ENCODE assay signal across 8 mouse cellular contexts in genomic region chr5:105399631-105400423, GRCm38 (mm10). TPM values are rescaled to one million over a fixed set of nuclear protein-coding genes. Genes with fewer than 3 reads are reported as not detected.
DNase-seq lines count a peak whose midpoint lies in the region; ATAC-seq and TF ChIP-seq lines count a peak whose summit lies in the region.

No protein-coding gene starts in this region.

- no peak for TF ChIP-seq POLR2A in embryonic fibroblast, embryonic 13.5 days (IDR thresholded peaks at IDR 0.05; ENCODE audit: low read depth, low read length)
- TF ChIP-seq POLR2A in limb, embryonic 14.5 days (IDR thresholded peaks at IDR 0.05; ENCODE audit: borderline replicate concordance, extremely low read depth, insufficient read depth, insufficient read length) = no peak

- H3K27ac ChIP-seq in embryonic fibroblast, embryonic 13.5 days (ENCODE audit: insufficient read depth, low read length) = no peak overlapping the region
- no peak overlapping the region for H3K27ac ChIP-seq in heart, embryonic 11.5 days (ENCODE audit: low read depth, low read length)
- no peak overlapping the region for H3K27ac ChIP-seq in kidney, embryonic 14.5 days (ENCODE audit: low read depth, low read length)
- H3K27ac ChIP-seq in limb, embryonic 14.5 days (replicated peaks; ENCODE audit: low read depth, low read length) = peak overlapping the region; percentile 33; the same call in 1 of the 2 replicates
- H3K27ac ChIP-seq in midbrain, embryonic 15.5 days = peak overlapping the region; percentile 10; the same call in 1 of the 2 replicates
- 0 out of 2 replicates have a peak overlapping the region, but pooled peaks have one; percentile 13 for H3K27ac ChIP-seq in stomach, embryonic 15.5 days

- 0 out of 2 replicates have a peak overlapping the region, but pooled peaks have one; percentile 4 for H3K4me2 ChIP-seq in heart, embryonic 11.5 days
- peak overlapping the region; percentile 41 for H3K4me2 ChIP-seq in kidney, embryonic 14.5 days (replicated peaks; ENCODE audit: low read depth, low read length)
- peak overlapping the region; percentile 47 for H3K4me2 ChIP-seq in limb, embryonic 14.5 days (replicated peaks; ENCODE audit: low read depth, low read length, severe bottlenecking)
- peak overlapping the region; percentile 45 for H3K4me2 ChIP-seq in midbrain, embryonic 15.5 days
- peak overlapping the region; percentile 43 for H3K4me2 ChIP-seq in stomach, embryonic 15.5 days

- no peaks in the 10 kb centered on the region for H3K9me3 ChIP-seq in heart, embryonic 11.5 days (replicated peaks; ENCODE audit: control insufficient read depth, low read length)
- no peaks in the 10 kb centered on the region for H3K9me3 ChIP-seq in kidney, embryonic 14.5 days (ENCODE audit: control insufficient read depth, low read length)
- H3K9me3 ChIP-seq in limb, embryonic 14.5 days (ENCODE audit: control insufficient read depth, low read length) = no peaks in the 10 kb centered on the region
- H3K9me3 ChIP-seq in midbrain, embryonic 15.5 days = no peaks in the 10 kb centered on the region
- H3K9me3 ChIP-seq in stomach, embryonic 15.5 days = no peaks in the 10 kb centered on the region

- peak; percentile 79 to 82 for DNase-seq in B cell, adult 2 months
- DNase-seq in adrenal gland, postnatal 10 days = peak; percentile 78
- DNase-seq in limb, embryonic 14.5 days (ENCODE audit: low spot score) = peak; percentile 73

- no peak overlapping the region for H3K9ac ChIP-seq in heart, embryonic 11.5 days (ENCODE audit: low read depth, low read length)
- H3K9ac ChIP-seq in kidney, embryonic 14.5 days (ENCODE audit: low read depth, low read length) = no peak overlapping the region
- peak overlapping the region; percentile 34; the same call in 1 of the 2 replicates for H3K9ac ChIP-seq in limb, embryonic 14.5 days (ENCODE audit: low read depth, low read length, severe bottlenecking)
- peak overlapping the region; percentile 21; the same call in 1 of the 2 replicates for H3K9ac ChIP-seq in midbrain, embryonic 15.5 days
- H3K9ac ChIP-seq in stomach, embryonic 15.5 days = no peak overlapping the region

- H3K4me3 ChIP-seq in embryonic fibroblast, embryonic 13.5 days (ENCODE audit: insufficient read depth, low read length) = peak overlapping the region; percentile 23
- H3K4me3 ChIP-seq in heart, embryonic 11.5 days (ENCODE audit: low read depth, low read length) = no peak overlapping the region
- peak overlapping the region; percentile 26; the same call in 1 of the 2 replicates for H3K4me3 ChIP-seq in kidney, embryonic 14.5 days (ENCODE audit: low read length)
- peak overlapping the region; percentile 25 for H3K4me3 ChIP-seq in limb, embryonic 14.5 days (replicated peaks; ENCODE audit: low read length)
- H3K4me3 ChIP-seq in midbrain, embryonic 15.5 days = peak overlapping the region; percentile 26
- H3K4me3 ChIP-seq in stomach, embryonic 15.5 days (replicated peaks) = no peak overlapping the region; the same call in 1 of the 2 replicates

- H3K27me3 ChIP-seq in heart, embryonic 11.5 days (ENCODE audit: control insufficient read depth, insufficient read depth, low read length) = no peaks in the 10 kb centered on the region
- H3K27me3 ChIP-seq in kidney, embryonic 14.5 days (ENCODE audit: control insufficient read depth, insufficient read depth, low read length) = no peaks in the 10 kb centered on the region
- H3K27me3 ChIP-seq in limb, embryonic 14.5 days (ENCODE audit: control insufficient read depth, insufficient read depth, low read length) = no peaks in the 10 kb centered on the region
- H3K27me3 ChIP-seq in midbrain, embryonic 15.5 days (replicated peaks) = no peaks in the 10 kb centered on the region; the same call in 1 of the 2 replicates
- H3K27me3 ChIP-seq in stomach, embryonic 15.5 days (replicated peaks) = no peaks in the 10 kb centered on the region

- TF ChIP-seq CTCF in embryonic fibroblast, embryonic 13.5 days (IDR thresholded peaks at IDR 0.05; ENCODE audit: borderline replicate concordance, insufficient read depth, low read length) = no peak

- H3K4me1 ChIP-seq in embryonic fibroblast, embryonic 13.5 days (ENCODE audit: control insufficient read depth, insufficient read depth, low read length) = no peaks in the 10 kb centered on the region
- no peaks in the 10 kb centered on the region for H3K4me1 ChIP-seq in heart, embryonic 11.5 days (ENCODE audit: control insufficient read depth, insufficient read depth, low read length)
- peaks cover 4% of the 10 kb centered on the region; the same call in 1 of the 2 replicates for H3K4me1 ChIP-seq in kidney, embryonic 14.5 days (ENCODE audit: control insufficient read depth, insufficient read depth, low read length)
- peaks cover 3% of the 10 kb centered on the region; the same call in 1 of the 2 replicates for H3K4me1 ChIP-seq in limb, embryonic 14.5 days (ENCODE audit: control insufficient read depth, insufficient read depth, low read length)
- H3K4me1 ChIP-seq in midbrain, embryonic 15.5 days = peaks cover 4% of the 10 kb centered on the region; the same call in 1 of the 2 replicates
- H3K4me1 ChIP-seq in stomach, embryonic 15.5 days = 0 out of 2 replicates have a peak, but pooled peaks cover 2% of the 10 kb centered on the region

- no peak for ATAC-seq in heart, embryonic 11.5 days (replicated peaks; ENCODE audit: insufficient number of reproducible peaks, low FRiP score, low TSS enrichment)
- peak; percentile 51; the same call in 1 of the 2 replicates for ATAC-seq in kidney, embryonic 14.5 days (ENCODE audit: low FRiP score, low TSS enrichment)
- ATAC-seq in limb, embryonic 14.5 days (ENCODE audit: low FRiP score, low read depth) = peak; percentile 35
- ATAC-seq in midbrain, embryonic 15.5 days (replicated peaks) = peak; percentile 58
- no peak for ATAC-seq in stomach, embryonic 15.5 days (ENCODE audit: insufficient read depth, low FRiP score, low read depth)

- no peaks in the 10 kb centered on the region for H3K36me3 ChIP-seq in heart, embryonic 11.5 days (ENCODE audit: control insufficient read depth, insufficient read depth, low read length)
- H3K36me3 ChIP-seq in kidney, embryonic 14.5 days (ENCODE audit: control insufficient read depth, insufficient read depth, low read length) = no peaks in the 10 kb centered on the region
- H3K36me3 ChIP-seq in limb, embryonic 14.5 days (ENCODE audit: control insufficient read depth, insufficient read depth, low read length) = no peaks in the 10 kb centered on the region
- no peaks in the 10 kb centered on the region for H3K36me3 ChIP-seq in midbrain, embryonic 15.5 days (replicated peaks)
- no peaks in the 10 kb centered on the region for H3K36me3 ChIP-seq in stomach, embryonic 15.5 days

- WGBS in heart, embryonic 11.5 days (ENCODE audit: insufficient replicate concordance) = 38% methylated on average over 13 of the region's 13 CpGs
- 29% methylated on average over 13 of the region's 13 CpGs for WGBS in kidney, embryonic 14.5 days
- 30% methylated on average over 13 of the region's 13 CpGs for WGBS in limb, embryonic 14.5 days
- WGBS in midbrain, embryonic 15.5 days = 24% methylated on average over 13 of the region's 13 CpGs
- 32% methylated on average over 13 of the region's 13 CpGs for WGBS in stomach, embryonic 15.5 days

RNA-seq across cellular contexts. Expression of gene Lrrc8b, which starts 15.7 kb away (rescaled TPM):
- 10 to 100 TPM; 62.8 to 66.4 TPM for total RNA-seq in adrenal gland, postnatal 10 days (2021)
- polyA plus RNA-seq in embryonic fibroblast, embryonic 13.5 days (2011; ENCODE audit: insufficient read length, low read depth, missing spikeins) = 11.4 and 12.4 TPM in 2 replicates
- polyA plus RNA-seq in heart, embryonic 11.5 days (2014; fragmentation: Nextera tagmentation; extraction: Ambion mirVana) = 6.2 and 8.0 TPM in 2 replicates
- polyA plus RNA-seq in kidney, embryonic 14.5 days (2014; fragmentation: Nextera tagmentation; extraction: Ambion mirVana) = 8.0 and 12.1 TPM in 2 replicates
- 5.8 and 6.8 TPM in 2 replicates for polyA plus RNA-seq in limb, embryonic 14.5 days (2012; rRNA removed)
- polyA plus RNA-seq in limb, embryonic 14.5 days (2014; fragmentation: Nextera tagmentation; extraction: Ambion mirVana) = 6.6 and 6.8 TPM in 2 replicates
- 17.7 and 18.0 TPM in 2 replicates for polyA plus RNA-seq in midbrain, embryonic 15.5 days (2015; fragmentation: Nextera tagmentation; extraction: Ambion mirVana)
- polyA plus RNA-seq in stomach, embryonic 15.5 days (2015; fragmentation: Nextera tagmentation; extraction: Ambion mirVana) = 7.7 and 7.8 TPM in 2 replicates

Comparison
In these comparisons a context has a peak if more than half of its experiments do, and no peak if none do; other contexts are left out.
1. H3K27ac ChIP-seq: peak in limb, embryonic 14.5 days (single experiment), midbrain, embryonic 15.5 days (single experiment) and stomach, embryonic 15.5 days (single experiment); none in embryonic fibroblast, embryonic 13.5 days (single experiment), heart, embryonic 11.5 days (single experiment) and kidney, embryonic 14.5 days (single experiment).
2. H3K4me3 ChIP-seq: peak in embryonic fibroblast, embryonic 13.5 days (single experiment), kidney, embryonic 14.5 days (single experiment), limb, embryonic 14.5 days (single experiment) and midbrain, embryonic 15.5 days (single experiment); none in heart, embryonic 11.5 days (single experiment) and stomach, embryonic 15.5 days (single experiment).
3. ATAC-seq: peak in kidney, embryonic 14.5 days (single experiment), limb, embryonic 14.5 days (single experiment) and midbrain, embryonic 15.5 days (single experiment); none in heart, embryonic 11.5 days (single experiment) and stomach, embryonic 15.5 days (single experiment).
4. H3K9ac ChIP-seq: peak in limb, embryonic 14.5 days (single experiment) and midbrain, embryonic 15.5 days (single experiment); none in heart, embryonic 11.5 days (single experiment), kidney, embryonic 14.5 days (single experiment) and stomach, embryonic 15.5 days (single experiment).
5. Peak in every context shown above with its lines, with median percentiles within 50 percentile points of each other: DNase-seq and H3K4me2 ChIP-seq.